Mouse (Mus musculus) forebrain, embryonic 14.5 days (tissue): ENCODE data around the gene Prkn. TPM values are rescaled to one million over a fixed set of nuclear protein-coding genes. Genes with fewer than 3 reads are reported as not detected.

Experiments used
- ATAC-seq: fragments of 200-750 bp; cut with Nextera tagmentation; 2 replicates; pipeline ENCODE4 v1.8.0; 2017; ENCODE audit warnings: mild to moderate bottlenecking, moderate library complexity
- DNase-seq: peaks from one replicate; pipeline ENCODE4 v3.0.0-alpha.2; 2015; ENCODE audit warnings: low spot score
- H3K27ac ChIP-seq: fragments of 300-500 bp; sonication (generic); 2 replicates; pipeline ENCODE4 v1.5.1; 2014; ENCODE audit warnings: low read depth, mild to moderate bottlenecking, control low read depth, low read length, moderate library complexity
- H3K27me3 ChIP-seq: fragments of 300-500 bp; sonication (generic); replicated peaks from 2 replicates; pipeline ENCODE4 v1.6.1; 2014; ENCODE audit warnings: low read length, control low read depth, mixed read lengths; ENCODE audit not compliant: control insufficient read depth, insufficient read depth
- H3K36me3 ChIP-seq: fragments of 300-500 bp; sonication (generic); 2 replicates; pipeline ENCODE4 v1.6.1; 2014; ENCODE audit warnings: low read length, control low read depth; ENCODE audit not compliant: control insufficient read depth, insufficient read depth
- H3K4me1 ChIP-seq: fragments of 300-500 bp; sonication (generic); 2 replicates; pipeline ENCODE4 v1.6.1; 2014; ENCODE audit warnings: antibody characterized with exemption, low read length, control low read depth; ENCODE audit not compliant: control insufficient read depth, insufficient read depth
- H3K4me2 ChIP-seq: fragments of 300-500 bp; sonication (generic); 2 replicates; pipeline ENCODE4 v1.6.1; 2014; ENCODE audit warnings: mild to moderate bottlenecking, control low read depth, low read length
- H3K4me3 ChIP-seq: fragments of 300-500 bp; sonication (generic); 2 replicates; pipeline ENCODE4 v1.5.1; 2014; ENCODE audit warnings: low read depth, low read length, control low read depth
- H3K9ac ChIP-seq: fragments of 300-500 bp; sonication (generic); 2 replicates; pipeline ENCODE4 v1.6.1; 2014; ENCODE audit warnings: mild to moderate bottlenecking, low read length, control low read depth, moderate library complexity
- H3K9me3 ChIP-seq: fragments of 300-500 bp; sonication (generic); replicated peaks from 2 replicates; pipeline ENCODE4 v1.6.1; 2016; ENCODE audit warnings: low read length, control low read depth, mixed read lengths; ENCODE audit not compliant: control insufficient read depth
- WGBS: fragments of 180-500 bp; shearing (Covaris S2); extraction: QIAGEN DNeasy Blood & Tissue Kit; methylation state at CpG from one replicate; pipeline ENCODE4 v1.1.7; 2014; 5-methylcytosine and 5-hydroxymethylcytosine counted together
- polyA plus RNA-seq: library from polyadenylated mRNA; unstranded; fragments of >200 nt; fragmentation: Nextera tagmentation; extraction: Ambion mirVana; gene quantifications from 2 replicates; pipeline ENCODE4 v1.2.1, GENCODE M21; 2014

Gene Prkn
- polyA plus RNA-seq, 1 experiment from 2014 or later, result 1.6 TPM

- no peaks in the 10 kb centered on the region for H3K36me3 ChIP-seq
- no peaks in the 10 kb centered on the region for H3K27me3 ChIP-seq
- H3K4me2 ChIP-seq, result no peak overlapping the region
- H3K9me3 ChIP-seq, result no peaks in the 10 kb centered on the region
- WGBS, result 39% methylated on average over 1 of the region's 1 CpGs
- H3K4me1 ChIP-seq, result peaks cover 3% of the 10 kb centered on the region; the same call in 1 of the 2 replicates
- H3K4me3 ChIP-seq, result no peak overlapping the region
- no peak overlapping the region for H3K27ac ChIP-seq
- no peak overlapping the region for H3K9ac ChIP-seq
- ATAC-seq, result peak; percentile 44; the same call in 1 of the 2 replicates
- peak; percentile 39 for DNase-seq
These were observed 246.3 kb downstream of the Prkn start for GRCm38 (mm10) chr17:11086492-11086891.

GRCm38 (mm10) chr17:11087088-11087487 lies 246.9 kb downstream of the Prkn start:
- Histone ChIP-seq H3K4me1 (peaks cover 3% of the 10 kb centered on the region; the same call in 1 of the 2 replicates), H3K4me3 (no peak overlapping the region), H3K9ac (no peak overlapping the region), H3K4me2 (no peak overlapping the region), H3K27me3 (no peaks in the 10 kb centered on the region), H3K36me3 (no peaks in the 10 kb centered on the region), H3K9me3 (no peaks in the 10 kb centered on the region), H3K27ac (no peak overlapping the region)
- DNase-seq, result no peak
- 83% methylated on average over 5 of the region's 5 CpGs for WGBS
- ATAC-seq, result no peak

- Histone ChIP-seq H3K27ac (peak overlapping the region; percentile 28; the same call in 1 of the 2 replicates), H3K4me1 (peaks cover 4% of the 10 kb centered on the region; the same call in 1 of the 2 replicates), H3K9me3 (no peaks in the 10 kb centered on the region), H3K27me3 (no peaks in the 10 kb centered on the region), H3K9ac (no peak overlapping the region), H3K36me3 (no peaks in the 10 kb centered on the region), H3K4me3 (no peak overlapping the region), H3K4me2 (no peak overlapping the region)
- DNase-seq (peak; percentile 57), ATAC-seq (peak; percentile 66)
- 43% methylated on average over 8 of the region's 8 CpGs for WGBS
These were observed 247.6 kb downstream of the Prkn start for GRCm38 (mm10) chr17:11087823-11088222.

- H3K36me3 ChIP-seq, result no peaks in the 10 kb centered on the region
These were observed 249.2 kb downstream of the Prkn start for GRCm38 (mm10) chr17:11089361-11089760.

GRCm38 (mm10) chr17:11092900-11093299 lies 252.7 kb downstream of the Prkn start:
- Histone ChIP-seq H3K27ac (no peak overlapping the region), H3K4me1 (0 out of 2 replicates have a peak, but pooled peaks cover 4% of the 10 kb centered on the region), H3K27me3 (no peaks in the 10 kb centered on the region), H3K9ac (no peak overlapping the region), H3K4me2 (no peak overlapping the region), H3K36me3 (no peaks in the 10 kb centered on the region), H3K9me3 (no peaks in the 10 kb centered on the region; the same call in 1 of the 2 replicates), H3K4me3 (no peak overlapping the region)
- DNase-seq (no peak), ATAC-seq (0 out of 2 replicates have a peak, but pooled peaks have one; percentile 34)
- 26% methylated on average over 6 of the region's 6 CpGs for WGBS

More at GRCm38 (mm10) chr17:11089361-11089760, 249.2 kb downstream of the Prkn start:
- Histone ChIP-seq H3K9me3 (no peaks in the 10 kb centered on the region), H3K27me3 (no peaks in the 10 kb centered on the region), H3K9ac (no peak overlapping the region), H3K4me2 (no peak overlapping the region), H3K4me1 (peaks cover 8% of the 10 kb centered on the region; the same call in 1 of the 2 replicates), H3K4me3 (no peak overlapping the region), H3K27ac (no peak overlapping the region)
- ATAC-seq (no peak), DNase-seq (no peak)
- 92% methylated on average over 6 of the region's 6 CpGs for WGBS

- H3K9ac ChIP-seq, result no peak overlapping the region
- WGBS, result 35% methylated on average over 3 of the region's 3 CpGs
- H3K4me1 ChIP-seq, result 0 out of 2 replicates have a peak, but pooled peaks cover 4% of the 10 kb centered on the region
- no peak overlapping the region for H3K27ac ChIP-seq
- no peaks in the 10 kb centered on the region; the same call in 1 of the 2 replicates for H3K9me3 ChIP-seq
- peak; percentile 50 for DNase-seq
- H3K36me3 ChIP-seq, result no peaks in the 10 kb centered on the region
- H3K27me3 ChIP-seq, result no peaks in the 10 kb centered on the region
- no peak for ATAC-seq
- no peak overlapping the region for H3K4me3 ChIP-seq
- no peak overlapping the region for H3K4me2 ChIP-seq
These were observed 253.1 kb downstream of the Prkn start for GRCm38 (mm10) chr17:11093321-11093720.

GRCm38 (mm10) chr17:11107007-11107406 lies 266.8 kb downstream of the Prkn start:
- peaks cover 3% of the 10 kb centered on the region; the same call in 1 of the 2 replicates for H3K4me1 ChIP-seq
- H3K4me2 ChIP-seq, result no peak overlapping the region
- H3K27ac ChIP-seq, result no peak overlapping the region
- no peak overlapping the region for H3K9ac ChIP-seq
- no peak for ATAC-seq
- no peak overlapping the region for H3K4me3 ChIP-seq
- H3K36me3 ChIP-seq, result no peaks in the 10 kb centered on the region
- H3K9me3 ChIP-seq, result no peaks in the 10 kb centered on the region
- WGBS, result 88% methylated on average over 3 of the region's 3 CpGs
- H3K27me3 ChIP-seq, result no peaks in the 10 kb centered on the region
- DNase-seq, result no peak

- Histone ChIP-seq H3K27me3 (no peaks in the 10 kb centered on the region), H3K27ac (peak overlapping the region; percentile 55; the same call in 1 of the 2 replicates), H3K4me2 (no peak overlapping the region), H3K36me3 (no peaks in the 10 kb centered on the region), H3K4me1 (peaks cover 3% of the 10 kb centered on the region; the same call in 1 of the 2 replicates), H3K9me3 (no peaks in the 10 kb centered on the region), H3K9ac (no peak overlapping the region), H3K4me3 (no peak overlapping the region)
- DNase-seq (peak; percentile 79), ATAC-seq (peak; percentile 97)
- 37% methylated on average over 2 of the region's 2 CpGs for WGBS
These were observed 267.7 kb downstream of the Prkn start for GRCm38 (mm10) chr17:11107916-11108315.

- no peak for ATAC-seq
- WGBS, result 81% methylated on average over 10 of the region's 10 CpGs
- Histone ChIP-seq H3K36me3 (no peaks in the 10 kb centered on the region), H3K4me3 (no peak overlapping the region), H3K9me3 (no peaks in the 10 kb centered on the region), H3K4me2 (no peak overlapping the region), H3K9ac (no peak overlapping the region), H3K4me1 (no peaks in the 10 kb centered on the region), H3K27ac (no peak overlapping the region), H3K27me3 (no peaks in the 10 kb centered on the region)
- DNase-seq, result no peak
These were observed 277.3 kb downstream of the Prkn start for GRCm38 (mm10) chr17:11117508-11117907.
